Mouse (Mus musculus): Measurements from ENCODE around the gene Tmem178b. TPM values are rescaled to one million over a fixed set of nuclear protein-coding genes. Genes with fewer than 3 reads are reported as not detected.

Tmem178b gene
- polyA plus RNA-seq, 1 experiment, result 0.11 TPM

GRCm38 (mm10) chr6:40133436-40133835, 260.4 kb downstream of the Tmem178b start:
- H3K27ac ChIP-seq (ENCODE audit: insufficient read depth, low read length), result no peak overlapping the region
- H3K4me3 ChIP-seq (ENCODE audit: insufficient read depth, low read length), result no peak overlapping the region
- peaks cover 6% of the 10 kb centered on the region; the same call in 1 of the 2 replicates for H3K4me1 ChIP-seq (ENCODE audit: control insufficient read depth, insufficient read depth, low read length)
- no peak for TF ChIP-seq CTCF (IDR thresholded peaks at IDR 0.05; ENCODE audit: borderline replicate concordance, insufficient read depth, low read length)

DNA sequence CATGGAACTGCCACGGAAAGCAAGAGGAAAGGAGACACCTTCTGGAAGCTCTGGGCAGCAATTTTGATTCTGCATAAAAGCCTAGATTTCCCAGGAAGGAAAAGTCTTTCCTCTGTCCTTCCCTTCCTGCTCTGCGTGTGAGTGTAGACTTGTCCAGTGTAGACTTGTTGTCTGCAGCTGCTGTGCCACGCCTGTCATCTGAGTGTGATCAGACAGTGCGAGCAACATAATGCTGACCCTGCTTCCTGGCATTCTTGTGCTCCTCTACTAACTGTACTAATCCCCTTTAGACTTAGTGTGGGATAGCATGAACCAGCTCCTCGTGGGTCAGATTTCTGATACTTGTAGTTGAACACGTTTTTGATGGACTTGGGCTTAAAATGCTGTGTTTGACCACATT, 262.6 kb downstream of the Tmem178b start:
- TF ChIP-seq POLR2A (IDR thresholded peaks at IDR 0.05; ENCODE audit: low read depth, low read length), result no peak
- no peak for TF ChIP-seq CTCF (IDR thresholded peaks at IDR 0.05; ENCODE audit: borderline replicate concordance, insufficient read depth, low read length)
- Histone ChIP-seq H3K27ac (ENCODE audit: insufficient read depth, low read length) (no peak overlapping the region), H3K4me3 (ENCODE audit: insufficient read depth, low read length) (no peak overlapping the region), H3K4me1 (ENCODE audit: control insufficient read depth, insufficient read depth, low read length) (peaks cover 6% of the 10 kb centered on the region; the same call in 1 of the 2 replicates)

GRCm38 (mm10) chr6:40137346-40137745, 264.3 kb downstream of the Tmem178b start:
- Histone ChIP-seq H3K27ac (ENCODE audit: insufficient read depth, low read length) (no peak overlapping the region), H3K4me1 (ENCODE audit: control insufficient read depth, insufficient read depth, low read length) (peaks cover 4% of the 10 kb centered on the region; the same call in 1 of the 2 replicates), H3K4me3 (ENCODE audit: insufficient read depth, low read length) (no peak overlapping the region)
- no peak for TF ChIP-seq POLR2A (IDR thresholded peaks at IDR 0.05; ENCODE audit: low read depth, low read length)

DNA sequence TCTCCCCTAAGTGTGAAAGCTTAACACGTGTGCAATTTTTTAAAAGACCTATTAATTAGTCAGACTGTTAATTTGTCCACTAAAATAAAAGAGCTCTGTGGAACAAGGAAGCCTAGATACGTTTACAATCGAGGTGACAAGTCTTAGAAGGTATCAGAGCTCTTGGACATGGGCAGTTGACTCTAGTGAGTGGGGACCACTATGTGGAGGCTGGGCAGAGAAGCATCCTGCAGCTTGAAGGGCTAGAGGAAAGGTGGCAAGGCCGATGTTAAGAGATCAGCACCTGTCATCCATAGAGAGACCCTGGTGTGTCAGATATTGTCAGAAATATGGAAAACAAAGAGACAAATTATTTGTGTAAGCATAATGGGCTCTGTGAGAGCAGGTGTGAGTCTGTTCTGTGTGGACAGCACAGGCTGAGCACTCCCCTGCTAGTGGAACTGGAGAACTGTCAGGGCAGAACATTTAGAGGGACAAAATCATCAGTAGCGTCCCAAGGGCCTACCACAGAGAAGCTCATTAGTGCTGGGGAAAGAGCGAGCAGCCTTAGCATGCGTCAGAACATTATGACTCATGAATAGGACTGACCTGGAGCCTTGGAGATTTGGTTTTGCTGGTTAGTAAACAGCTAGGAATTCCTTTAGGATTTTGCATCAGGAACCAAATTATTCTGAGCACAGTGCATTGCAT, 264.9 kb downstream of the Tmem178b start:
- TF ChIP-seq CTCF (IDR thresholded peaks at IDR 0.05; ENCODE audit: borderline replicate concordance, insufficient read depth, low read length), result no peak
- TF ChIP-seq POLR2A (IDR thresholded peaks at IDR 0.05; ENCODE audit: low read depth, low read length), result no peak
- H3K27ac ChIP-seq (ENCODE audit: insufficient read depth, low read length), result no peak overlapping the region
- H3K4me1 ChIP-seq (ENCODE audit: control insufficient read depth, insufficient read depth, low read length), result peaks cover 4% of the 10 kb centered on the region
- H3K4me3 ChIP-seq (ENCODE audit: insufficient read depth, low read length), result no peak overlapping the region

GRCm38 (mm10) chr6:40142582-40142981, 269.5 kb downstream of the Tmem178b start:
- TF ChIP-seq POLR2A (IDR thresholded peaks at IDR 0.05; ENCODE audit: low read depth, low read length) (no peak), CTCF (IDR thresholded peaks at IDR 0.05; ENCODE audit: borderline replicate concordance, insufficient read depth, low read length) (no peak)
- Histone ChIP-seq H3K4me1 (ENCODE audit: control insufficient read depth, insufficient read depth, low read length) (peaks cover 4% of the 10 kb centered on the region), H3K4me3 (ENCODE audit: insufficient read depth, low read length) (no peak overlapping the region), H3K27ac (ENCODE audit: insufficient read depth, low read length) (no peak overlapping the region)

DNA sequence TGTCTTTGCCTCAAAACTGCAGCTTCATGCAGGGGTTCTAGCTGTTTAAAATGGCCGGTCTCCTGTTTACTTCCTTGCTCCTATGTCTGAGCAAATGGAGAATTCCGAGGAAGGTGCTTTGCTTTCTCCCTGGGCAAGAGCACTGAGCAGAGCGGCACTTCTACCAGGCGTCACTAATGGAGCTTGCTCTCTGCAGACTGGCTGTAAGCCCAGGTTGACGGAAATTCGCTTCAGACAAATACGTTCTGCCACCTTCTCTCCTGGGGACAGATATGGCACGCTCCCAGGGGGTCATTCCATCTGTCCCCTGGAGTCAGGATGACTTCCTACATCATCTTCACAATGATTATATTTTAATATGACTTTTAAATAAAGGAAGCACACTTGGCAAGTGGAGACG, 271.3 kb downstream of the Tmem178b start:
- H3K27ac ChIP-seq (ENCODE audit: insufficient read depth, low read length), result no peak overlapping the region
- no peak overlapping the region for H3K4me3 ChIP-seq (ENCODE audit: insufficient read depth, low read length)
- H3K4me1 ChIP-seq (ENCODE audit: control insufficient read depth, insufficient read depth, low read length), result no peaks in the 10 kb centered on the region; the same call in 1 of the 2 replicates
- TF ChIP-seq CTCF (IDR thresholded peaks at IDR 0.05; ENCODE audit: borderline replicate concordance, insufficient read depth, low read length), result no peak
- no peak for TF ChIP-seq POLR2A (IDR thresholded peaks at IDR 0.05; ENCODE audit: low read depth, low read length)

DNA sequence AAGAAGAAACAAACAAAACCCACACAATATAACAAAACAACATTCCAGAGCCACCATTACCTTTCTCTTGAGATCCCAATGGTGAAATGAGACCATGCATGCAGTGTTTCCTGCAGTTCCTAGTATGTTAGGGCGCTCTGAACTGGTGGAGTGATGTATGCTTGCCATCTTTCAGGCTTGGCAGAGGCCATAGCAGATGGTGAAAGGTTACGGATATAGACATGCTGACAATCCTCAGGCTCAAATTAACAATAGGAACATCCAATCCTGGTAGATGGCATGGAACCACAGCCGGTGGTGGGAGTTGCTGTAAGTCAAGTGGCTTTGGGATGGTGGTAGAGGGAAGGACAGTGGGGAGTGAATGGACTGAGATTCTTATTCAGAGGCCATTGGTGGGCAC, 272.5 kb downstream of the Tmem178b start:
- Histone ChIP-seq H3K4me3 (ENCODE audit: insufficient read depth, low read length) (no peak overlapping the region), H3K4me1 (ENCODE audit: control insufficient read depth, insufficient read depth, low read length) (no peaks in the 10 kb centered on the region; the same call in 1 of the 2 replicates), H3K27ac (ENCODE audit: insufficient read depth, low read length) (no peak overlapping the region)
- no peak for TF ChIP-seq CTCF (IDR thresholded peaks at IDR 0.05; ENCODE audit: borderline replicate concordance, insufficient read depth, low read length)
- TF ChIP-seq POLR2A (IDR thresholded peaks at IDR 0.05; ENCODE audit: low read depth, low read length), result no peak

- Histone ChIP-seq H3K4me3 (ENCODE audit: insufficient read depth, low read length) (no peak overlapping the region), H3K4me1 (ENCODE audit: control insufficient read depth, insufficient read depth, low read length) (no peaks in the 10 kb centered on the region), H3K27ac (ENCODE audit: insufficient read depth, low read length) (no peak overlapping the region)
- TF ChIP-seq CTCF (IDR thresholded peaks at IDR 0.05; ENCODE audit: borderline replicate concordance, insufficient read depth, low read length) (no peak), POLR2A (IDR thresholded peaks at IDR 0.05; ENCODE audit: low read depth, low read length) (no peak)
These were observed 279.2 kb downstream of the Tmem178b start for GRCm38 (mm10) chr6:40152241-40152640.

DNA sequence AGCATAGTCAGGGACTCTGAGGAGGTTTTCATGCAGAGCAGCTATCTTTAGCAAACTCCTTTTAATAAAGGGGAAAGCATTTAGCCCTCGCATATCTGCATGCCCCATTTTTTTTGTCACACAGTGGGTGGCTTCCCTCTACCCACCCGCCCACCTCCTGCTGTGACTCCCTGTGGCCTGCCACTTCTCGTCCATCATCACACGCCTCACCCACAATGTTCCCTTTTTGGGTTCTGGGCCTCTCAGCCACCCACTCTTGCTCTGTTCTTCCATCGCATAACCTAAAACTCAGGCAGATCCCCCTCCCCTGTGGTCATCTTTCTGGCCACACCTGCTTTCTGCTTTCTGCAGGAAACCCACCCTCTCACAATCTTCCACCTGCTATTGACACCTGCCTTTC, 288.3 kb downstream of the Tmem178b start:
- Histone ChIP-seq H3K27ac (ENCODE audit: insufficient read depth, low read length) (no peak overlapping the region), H3K4me3 (ENCODE audit: insufficient read depth, low read length) (no peak overlapping the region), H3K4me1 (ENCODE audit: control insufficient read depth, insufficient read depth, low read length) (no peaks in the 10 kb centered on the region)
- TF ChIP-seq CTCF (IDR thresholded peaks at IDR 0.05; ENCODE audit: borderline replicate concordance, insufficient read depth, low read length) (no peak), POLR2A (IDR thresholded peaks at IDR 0.05; ENCODE audit: low read depth, low read length) (no peak)

GRCm38 (mm10) chr6:40173559-40173958, 300.5 kb downstream of the Tmem178b start:
- Histone ChIP-seq H3K4me1 (ENCODE audit: control insufficient read depth, insufficient read depth, low read length) (no peaks in the 10 kb centered on the region), H3K27ac (ENCODE audit: insufficient read depth, low read length) (no peak overlapping the region), H3K4me3 (ENCODE audit: insufficient read depth, low read length) (no peak overlapping the region)
- no peak for TF ChIP-seq POLR2A (IDR thresholded peaks at IDR 0.05; ENCODE audit: low read depth, low read length)
- TF ChIP-seq CTCF (IDR thresholded peaks at IDR 0.05; ENCODE audit: borderline replicate concordance, insufficient read depth, low read length), result no peak

Measured in embryonic fibroblast, embryonic 13.5 days (primary cell).